Mouse (Mus musculus) liver, postnatal 0 days (tissue): ENCODE measurements around the gene Foxr2. TPM values are rescaled to one million over a fixed set of nuclear protein-coding genes. Genes with fewer than 3 reads are reported as not detected.

Experiments
- ATAC-seq: fragments of 200-750 bp; cut with Nextera tagmentation; 2 replicates; pipeline ENCODE4 v1.8.0; 2017; ENCODE audit warnings: mild to moderate bottlenecking, moderate library complexity
- DNase-seq: peaks from one replicate; pipeline ENCODE4 v3.0.0-alpha.2; 2016
- H3K27ac ChIP-seq: fragments of 300-500 bp; sonication (generic); 2 replicates; pipeline ENCODE4 v1.5.1; 2014; ENCODE audit warnings: antibody characterized with exemption, moderate library complexity, mild to moderate bottlenecking, low read depth
- H3K27me3 ChIP-seq: fragments of 300-500 bp; sonication (generic); 2 replicates; pipeline ENCODE4 v1.6.1; 2014; ENCODE audit warnings: low read length, control low read depth, mixed read lengths; ENCODE audit not compliant: insufficient read depth
- H3K36me3 ChIP-seq: fragments of 300-500 bp; sonication (generic); replicated peaks from 2 replicates; pipeline ENCODE4 v1.6.1; 2014; ENCODE audit warnings: mild to moderate bottlenecking, control low read depth, low read length, moderate library complexity, mixed read lengths; ENCODE audit not compliant: insufficient read depth
- H3K4me1 ChIP-seq: fragments of 300-500 bp; sonication (generic); 2 replicates; pipeline ENCODE4 v1.6.1; 2014; ENCODE audit warnings: antibody characterized with exemption, mild to moderate bottlenecking, control low read depth; ENCODE audit not compliant: insufficient read depth
- H3K4me2 ChIP-seq: fragments of 300-500 bp; sonication (generic); 2 replicates; pipeline ENCODE4 v1.6.1; 2014; ENCODE audit warnings: low read depth, mild to moderate bottlenecking, low read length, moderate library complexity, mixed read lengths
- H3K4me3 ChIP-seq: fragments of 300-500 bp; sonication (generic); 2 replicates; pipeline ENCODE4 v1.5.1; 2014; ENCODE audit warnings: low read depth, low read length
- H3K9ac ChIP-seq: fragments of 300-500 bp; sonication (generic); replicated peaks from 2 replicates; pipeline ENCODE4 v1.6.1; 2014; ENCODE audit warnings: mild to moderate bottlenecking, moderate library complexity
- H3K9me3 ChIP-seq: fragments of 300-500 bp; sonication (generic); 2 replicates; pipeline ENCODE4 v1.6.1; 2016; ENCODE audit warnings: mild to moderate bottlenecking, control low read depth, low read length, mixed read lengths
- CTCF ChIP-seq: sonication (generic); IDR thresholded peaks from 2 replicates; pipeline ENCODE4 v1.5.1; 2016; ENCODE audit warnings: antibody characterized with exemption, low read depth
- EP300 ChIP-seq: IDR thresholded peaks from 2 replicates; pipeline ENCODE4 v1.6.1; 2016; ENCODE audit warnings: antibody characterized with exemption, low read depth, mild to moderate bottlenecking
- WGBS: fragments of 180-500 bp; shearing (Covaris S2); extraction: QIAGEN DNeasy Blood & Tissue Kit; methylation state at CpG from one replicate; pipeline ENCODE4 v1.1.7; 2014; ENCODE audit not compliant: insufficient replicate concordance; 5-methylcytosine and 5-hydroxymethylcytosine counted together
- polyA plus RNA-seq: library from polyadenylated mRNA; unstranded; fragments of >200 nt; fragmentation: Nextera tagmentation; extraction: Ambion mirVana; gene quantifications from 2 replicates; pipeline ENCODE4 v1.2.1, GENCODE M21; 2015

Gene Foxr2
- polyA plus RNA-seq, 1 experiment from 2014 or later = not detected

DNA sequence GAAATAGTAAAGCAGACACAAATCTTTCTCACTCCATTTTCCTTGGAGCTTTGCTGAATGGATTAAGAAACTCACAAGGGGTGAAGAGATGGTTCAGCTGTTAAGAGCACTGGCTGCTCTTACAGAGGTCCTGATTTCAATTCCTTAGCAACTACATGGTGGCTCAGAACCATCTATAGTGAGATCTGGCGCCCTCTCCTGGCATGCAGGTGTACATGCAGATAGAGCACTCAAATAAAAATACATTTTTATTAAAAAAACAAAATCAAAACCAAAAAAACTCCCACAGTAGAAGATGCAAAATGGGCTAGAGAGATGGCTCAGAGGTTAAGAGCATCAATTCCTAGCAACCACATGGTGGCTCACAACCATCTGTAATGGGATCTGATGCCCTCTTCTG, 56.2 kb downstream of the Foxr2 start:
- no peak overlapping the region for H3K4me2 ChIP-seq
- no peak overlapping the region for H3K4me3 ChIP-seq
- H3K27me3 ChIP-seq = no peaks in the 10 kb centered on the region
- ATAC-seq (no peak), DNase-seq (peak; percentile 21)
- H3K4me1 ChIP-seq = no peaks in the 10 kb centered on the region
- no peak overlapping the region for H3K9ac ChIP-seq
- TF ChIP-seq CTCF = peak; percentile 53
- no peak for TF ChIP-seq EP300
- WGBS = 12% methylated on average over 1 of the region's 1 CpGs
- H3K27ac ChIP-seq = no peak overlapping the region
- no peaks in the 10 kb centered on the region for H3K36me3 ChIP-seq
- no peaks in the 10 kb centered on the region for H3K9me3 ChIP-seq

DNA sequence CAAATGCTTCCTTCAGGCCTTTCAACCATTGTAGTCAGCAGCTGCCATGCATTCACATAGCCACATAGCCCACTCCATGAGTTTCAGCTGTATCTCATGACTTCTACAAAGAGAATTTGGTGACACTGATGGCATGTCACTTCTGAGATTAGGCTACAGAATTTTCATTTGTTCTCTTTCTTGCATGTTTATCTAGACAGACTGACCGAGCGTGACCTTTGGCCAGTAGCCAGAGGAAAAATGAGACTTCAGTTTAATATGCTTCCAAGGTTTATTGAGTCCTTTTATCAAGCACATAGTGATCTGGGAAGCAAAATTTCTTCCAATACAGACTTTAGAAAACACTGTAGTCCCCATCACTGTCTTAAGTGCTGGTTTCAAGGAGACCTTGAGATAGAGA, 63.6 kb downstream of the Foxr2 start:
- no peaks in the 10 kb centered on the region for H3K9me3 ChIP-seq
- 64% methylated on average over 2 of the region's 2 CpGs for WGBS
- no peak for DNase-seq
- no peak overlapping the region for H3K4me2 ChIP-seq
- H3K36me3 ChIP-seq = no peaks in the 10 kb centered on the region
- no peak overlapping the region for H3K27ac ChIP-seq
- no peak for TF ChIP-seq CTCF
- no peak for TF ChIP-seq EP300
- no peak overlapping the region for H3K4me3 ChIP-seq
- H3K9ac ChIP-seq = no peak overlapping the region
- no peaks in the 10 kb centered on the region for H3K4me1 ChIP-seq
- ATAC-seq = no peak
- no peaks in the 10 kb centered on the region for H3K27me3 ChIP-seq

Other genes with a start within 250 kb of the Foxr2 start
- 0.14 and 0.22 TPM in 2 replicates for gene Usp51, start 112.3 kb upstream of the Foxr2 start, polyA plus RNA-seq
- gene Mageh1, start 81.2 kb upstream of the Foxr2 start, polyA plus RNA-seq = 8.3 and 10.4 TPM in 2 replicates
- gene Rragb, start 21.2 kb downstream of the Foxr2 start, polyA plus RNA-seq = 0.31 and 0.39 TPM in 2 replicates
- 0.02 and 0.07 TPM in 2 replicates for gene Klf8, start 118.7 kb downstream of the Foxr2 start, polyA plus RNA-seq